Mouse (Mus musculus): ENCODE measurements around the gene Gm8922. TPM values are rescaled to one million over a fixed set of nuclear protein-coding genes. Genes with fewer than 3 reads are reported as not detected.
"Not testable (repeated sequence)": the region's sequence is repeated elsewhere in the genome, so short reads cannot be mapped to it uniquely, and the experiment has no call there.

Gm8922 gene
- 20.2 and 24.2 TPM in 2 replicates for polyA plus RNA-seq (2012; rRNA removed)

GRCm38 (mm10) chr5:11681659-11682058 lies at the start of gene Gm8922:
Gm8922 (plus strand) TSS chr5:11681959.
- H3K27me3 ChIP-seq (ENCODE audit: control insufficient read depth, insufficient read depth, low read length); H3K36me3 ChIP-seq (ENCODE audit: control insufficient read depth, insufficient read depth, low read length); H3K4me3 ChIP-seq (ENCODE audit: control insufficient read depth, low read depth, low read length); H3K4me1 ChIP-seq (ENCODE audit: control insufficient read depth, insufficient read depth, low read length); H3K27ac ChIP-seq (ENCODE audit: control insufficient read depth, insufficient read depth, low read depth, low read length): not testable (repeated sequence)

Other genes with a start within 250 kb of the Gm8922 start
- 20.7 and 22.6 TPM in 2 replicates for gene Gm8906, start 179.3 kb upstream of the Gm8922 start, polyA plus RNA-seq (2012; rRNA removed)
- gene Gm6460, start 87.0 kb upstream of the Gm8922 start, polyA plus RNA-seq (2012; rRNA removed) = 1.4 and 7.2 TPM in 2 replicates
- 17.2 and 20.9 TPM in 2 replicates for gene Gm8926, start 88.6 kb downstream of the Gm8922 start, polyA plus RNA-seq (2012; rRNA removed)
- gene Gm6465, start 163.6 kb downstream of the Gm8922 start, polyA plus RNA-seq (2012; rRNA removed) = 13.2 and 20.5 TPM in 2 replicates
- gene 4933402N22Rik, start 236.1 kb downstream of the Gm8922 start, polyA plus RNA-seq (2012; rRNA removed) = 19.9 and 23.6 TPM in 2 replicates